In the genomic region with DNA sequence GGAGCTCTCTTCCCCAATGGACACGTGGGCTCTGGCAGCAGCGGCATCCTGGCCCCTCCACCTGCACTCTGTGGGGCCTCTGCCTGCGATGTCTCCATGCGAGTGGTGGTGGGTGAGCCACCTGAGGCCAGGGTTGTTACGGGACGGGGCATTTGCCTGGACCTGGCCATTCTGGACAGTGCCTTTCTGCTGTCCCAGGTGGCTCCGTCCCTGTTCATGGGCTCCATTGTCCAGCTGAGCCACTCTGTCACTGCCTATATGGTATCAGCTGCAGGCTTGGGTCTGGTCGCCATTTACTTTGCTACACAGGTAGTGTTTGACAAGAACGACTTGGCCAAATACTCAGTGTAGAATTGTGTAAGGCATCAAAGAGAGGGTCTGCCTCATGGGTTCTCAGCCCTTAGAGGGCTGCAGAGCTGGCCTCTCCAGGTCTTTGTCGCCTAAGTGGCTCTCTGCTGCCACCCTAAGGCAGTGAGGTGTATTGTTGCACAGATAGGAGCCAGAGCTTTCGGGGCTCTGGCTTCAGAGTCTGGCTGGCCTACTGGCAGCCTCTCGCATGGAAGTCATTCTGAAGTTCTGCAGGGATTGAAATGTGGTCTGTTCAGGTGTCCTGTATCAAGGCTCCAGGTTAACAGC, we compare ENCODE assay signal across 7 mouse cellular contexts. TPM values are rescaled to one million over a fixed set of nuclear protein-coding genes. Genes with fewer than 3 reads are reported as not detected.
DNase-seq lines count a peak whose midpoint lies in the region; ATAC-seq and TF ChIP-seq lines count a peak whose summit lies in the region.

No protein-coding gene starts in this region.

- no peak overlapping the region for H3K9ac ChIP-seq in intestine, embryonic 15.5 days

- H3K36me3 ChIP-seq in intestine, embryonic 15.5 days: no peaks in the 10 kb centered on the region
- H3K36me3 ChIP-seq in small intestine, adult 2 months (ENCODE audit: control insufficient read depth, insufficient read depth, low read length): no peaks in the 10 kb centered on the region

- no peak for TF ChIP-seq POLR2A in small intestine, adult 2 months (IDR thresholded peaks at IDR 0.05; ENCODE audit: low read depth, low read length)

- no peak overlapping the region for H3K4me2 ChIP-seq in intestine, embryonic 15.5 days (replicated peaks)

- no peaks in the 10 kb centered on the region for H3K4me1 ChIP-seq in intestine, embryonic 15.5 days (replicated peaks)
- H3K4me1 ChIP-seq in small intestine, adult 2 months (ENCODE audit: control insufficient read depth, insufficient read depth, insufficient read length, low read length): 0 out of 2 replicates have a peak, but pooled peaks cover 2% of the 10 kb centered on the region

- intact Hi-C loops in left cerebral cortex, postnatal 14 days (cut with DNase I): loop anchor here (5.0 kb wide), 1 partner anchor 44 kb away; no protein-coding TSS in a partner anchor

- ATAC-seq in intestine, embryonic 15.5 days: peak; percentile 78
- ATAC-seq in megakaryocyte-erythroid progenitor cell, adult 5-6 weeks (replicated peaks; ENCODE audit: low FRiP score, low TSS enrichment, poor library complexity, severe bottlenecking): peak; percentile 87

- peak; percentile 87 for DNase-seq in ZHBTc4 (ENCODE audit: low read depth, low spot score)
- DNase-seq in cerebellum, adult 9-11 months: peak; percentile 69
- peak; percentile 68 to 74 for DNase-seq in frontal cortex, postnatal 36 days (ENCODE audit: low spot score in 2 of 2)
- peak; percentile 63 to 78 for DNase-seq in left cerebral cortex, postnatal 14 days (ENCODE audit: low spot score in 2 of 2)

- no peaks in the 10 kb centered on the region for H3K9me3 ChIP-seq in intestine, embryonic 15.5 days

- peak; percentile 97 for TF ChIP-seq CTCF in small intestine, adult 2 months (IDR thresholded peaks at IDR 0.05; ENCODE audit: extremely low read depth, insufficient read length, insufficient replicate concordance, low read depth, low read length)

- no peaks in the 10 kb centered on the region for H3K27me3 ChIP-seq in intestine, embryonic 15.5 days (replicated peaks)
- no peaks in the 10 kb centered on the region for H3K27me3 ChIP-seq in small intestine, adult 2 months (ENCODE audit: control insufficient read depth, insufficient read depth, low read length)

- no peak overlapping the region for H3K4me3 ChIP-seq in intestine, embryonic 15.5 days (replicated peaks)
- no peak overlapping the region for H3K4me3 ChIP-seq in small intestine, adult 2 months (ENCODE audit: low read depth, low read length)

- H3K27ac ChIP-seq in intestine, embryonic 15.5 days: no peak overlapping the region
- H3K27ac ChIP-seq in small intestine, adult 2 months (ENCODE audit: insufficient read depth, low read depth, low read length): no peak overlapping the region

- WGBS in intestine, embryonic 15.5 days: 53% methylated on average over 12 of the region's 12 CpGs
- 53% methylated on average over 12 of the region's 12 CpGs for WGBS in small intestine, adult 2 months

RNA-seq across cellular contexts. Expression of a gene that starts 18.7 kb away (rescaled TPM):
- polyA plus RNA-seq in intestine, embryonic 15.5 days (2015; fragmentation: Nextera tagmentation; extraction: Ambion mirVana): 2.8 and 3.6 TPM in 2 replicates
- total RNA-seq in left cerebral cortex, postnatal 14 days (2021): 1 to 10 TPM in 1 of 2 experiments, under 1 TPM in 1; 0.97 to 1.8 TPM
- 19.5 and 39.2 TPM in 2 replicates for total RNA-seq in megakaryocyte-erythroid progenitor cell, adult 5-6 weeks (2014; fragmentation: Nextera tagmentation)
- total RNA-seq in megakaryocyte-erythroid progenitor cell, adult 5-6 weeks (2017): 12.0 and 14.8 TPM in 2 replicates
- 2.1 and 10.7 TPM in 2 replicates for polyA plus RNA-seq in small intestine, adult 2 months (2012; rRNA removed)

RNA-seq across cellular contexts. Expression of a gene that starts 25.9 kb away (rescaled TPM):
- 15.2 and 16.0 TPM in 2 replicates for polyA plus RNA-seq in intestine, embryonic 15.5 days (2015; fragmentation: Nextera tagmentation; extraction: Ambion mirVana)
- total RNA-seq in left cerebral cortex, postnatal 14 days (2021): 10 to 100 TPM; 54.5 to 58.8 TPM
- total RNA-seq in megakaryocyte-erythroid progenitor cell, adult 5-6 weeks (2014; fragmentation: Nextera tagmentation): 97.8 and 135 TPM in 2 replicates
- 88.1 and 90.9 TPM in 2 replicates for total RNA-seq in megakaryocyte-erythroid progenitor cell, adult 5-6 weeks (2017)
- 8.0 and 16.6 TPM in 2 replicates for polyA plus RNA-seq in small intestine, adult 2 months (2012; rRNA removed)

Comparison
In these comparisons a context has a peak if more than half of its experiments do, and no peak if none do; other contexts are left out.
1. RNA of a gene that starts 18.7 kb away (total RNA-seq): 12.0 to 39.2 TPM in megakaryocyte-erythroid progenitor cell, adult 5-6 weeks; 0.97 to 1.8 TPM in left cerebral cortex, postnatal 14 days; every median in the first group is over 4 times any median in the second.
2. Peak in every context shown above with its lines, with median percentiles within 50 percentile points of each other: DNase-seq.